Mouse (Mus musculus) liver, embryonic 14.5 days (tissue): Measurements from ENCODE around the gene Tigd3.

Experiments used
- CTCF ChIP-seq: IDR thresholded peaks from 2 replicates; pipeline ENCODE4 v1.5.1; 2016; ENCODE audit warnings: antibody characterized with exemption, low read depth, control low read depth
- EP300 ChIP-seq: IDR thresholded peaks from 2 replicates; pipeline ENCODE4 v1.6.1; 2016; ENCODE audit warnings: antibody characterized with exemption, low read depth

GRCm38 (mm10) chr19:5928546-5928945 lies 34.6 kb upstream of the Tigd3 start:
- TF ChIP-seq EP300 (no peak), CTCF (no peak)
